Mouse (Mus musculus) c-Kit-negative CD71-positive TER-119-positive erythroid progenitor cells, embryonic 14.5 days (primary cell): ENCODE measurements around the gene Tmem192.
"Not testable (repeated sequence)": the region's sequence is repeated elsewhere in the genome, so short reads cannot be mapped to it uniquely, and the experiment has no call there.

Source experiments
- DNase-seq: peaks from one replicate; pipeline ENCODE4 v3.0.0-alpha.2; 2013; ENCODE audit warnings: low read depth, low spot score

Tmem192 gene

GRCm38 (mm10) chr8:64962836-64963235 is 15.9 kb downstream of the Tmem192 start:
- DNase-seq: no peak

GRCm38 (mm10) chr8:64983150-64983897 is 36.3 kb downstream of the Tmem192 start:
- DNase-seq: no peak

GRCm38 (mm10) chr8:64987731-64988130 is 40.7 kb downstream of the Tmem192 start, which contains the start of gene Trim75:
TSS of gene Trim75 (minus strand) at chr8:64987831.
- no peak for DNase-seq

DNA sequence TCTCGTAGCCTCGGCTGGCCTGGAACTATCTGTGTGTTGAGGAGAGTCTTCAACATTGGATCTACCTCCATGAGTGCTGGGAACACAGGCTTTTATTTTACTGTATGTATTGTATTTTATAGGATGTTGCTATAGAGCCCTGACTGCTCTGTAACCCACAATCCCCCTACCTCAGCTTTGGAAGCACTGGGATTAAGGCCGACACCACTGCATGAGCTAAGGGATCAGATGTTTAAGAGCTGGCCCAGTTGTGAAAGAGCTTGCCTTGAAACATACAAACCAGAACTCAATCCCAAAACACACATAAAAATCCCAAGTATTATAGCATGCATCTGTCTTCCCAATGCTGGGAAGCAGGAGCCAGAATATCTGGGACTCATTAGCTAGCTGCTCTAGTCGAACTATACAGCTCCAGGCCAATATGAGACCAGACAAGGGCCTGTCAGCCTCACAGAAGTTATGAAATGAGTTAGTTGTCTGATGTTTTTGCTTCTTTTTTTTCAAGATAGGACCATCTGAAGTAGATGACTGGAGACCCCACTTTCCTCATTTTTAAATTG is 51.9 kb downstream of the Tmem192 start:
- DNase-seq: no peak

DNA sequence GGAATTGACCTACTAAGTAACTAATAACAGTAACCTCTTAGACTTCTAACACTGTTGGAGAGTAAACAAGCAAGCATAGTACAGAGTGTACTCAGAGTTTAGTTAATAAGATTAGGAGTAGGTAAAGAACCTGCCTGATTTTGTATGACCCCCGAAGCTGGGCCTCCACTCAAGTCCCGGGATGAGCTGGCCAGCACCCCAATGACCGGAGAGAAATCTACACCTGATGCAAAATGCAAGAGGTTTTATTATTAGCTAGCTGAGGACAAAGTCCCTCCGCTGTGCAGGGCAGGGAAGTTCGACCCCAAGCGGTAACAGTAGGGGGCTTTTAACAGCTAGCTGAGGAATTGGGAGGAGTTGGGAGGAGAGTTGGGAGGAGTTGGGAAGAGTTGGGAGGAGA is 60.6 kb downstream of the Tmem192 start:
- DNase-seq: not testable (repeated sequence)

DNA sequence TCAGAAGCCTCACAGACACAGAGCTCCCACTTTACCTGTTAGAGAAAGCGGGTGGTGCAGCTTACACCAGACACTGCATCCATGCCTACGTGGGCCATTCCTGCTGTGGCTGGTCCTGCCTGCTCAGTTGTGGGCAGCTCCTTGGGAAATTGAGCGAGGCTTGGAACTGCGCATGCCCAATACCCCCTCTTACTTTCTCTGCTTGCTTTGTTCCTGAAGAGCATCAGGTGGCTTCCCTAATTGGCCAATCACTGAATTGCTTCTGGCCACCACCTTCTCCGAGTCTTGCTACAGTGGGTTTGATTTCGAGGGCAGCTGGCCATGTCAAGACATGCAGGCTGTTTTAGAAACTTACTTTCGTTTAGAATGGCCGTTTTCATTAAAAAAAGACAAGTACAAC is 71.4 kb downstream of the Tmem192 start, which contains the start of the genes Trim61 and Trim60:
Gene Trim61 (minus strand): TSS at position 101 of the 400 bp plus-strand sequence.
Gene Trim60 (minus strand): TSS at position 162 of the 400 bp plus-strand sequence.
- DNase-seq: no peak
